Mouse (Mus musculus) cerebellum, adult 9-11 months (tissue): ENCODE measurements around the gene Gm42669.

ENCODE experiments used
- DNase-seq: peaks from one replicate; pipeline ENCODE4 v3.0.0; 2022

The Gm42669 gene

GRCm38 (mm10) chr5:107507321-107507720 lies at the start of gene Gm42669:
Gene Gm42669 (plus strand): TSS chr5:107507621.
- DNase-seq, result no peak

- DNase-seq, result no peak
These were observed 45.0 kb upstream of the Gm42669 start for GRCm38 (mm10) chr5:107462147-107463076.

GRCm38 (mm10) chr5:107466501-107466900 lies 40.9 kb upstream of the Gm42669 start:
- no peak for DNase-seq

GRCm38 (mm10) chr5:107467098-107467497 lies 40.3 kb upstream of the Gm42669 start:
- DNase-seq, result no peak

- DNase-seq, result no peak
These were observed 36.7 kb upstream of the Gm42669 start for GRCm38 (mm10) chr5:107470600-107471329.

GRCm38 (mm10) chr5:107480194-107480593 lies 27.2 kb upstream of the Gm42669 start:
- DNase-seq, result no peak

GRCm38 (mm10) chr5:107488996-107489395 lies 18.4 kb upstream of the Gm42669 start:
- no peak for DNase-seq

GRCm38 (mm10) chr5:107491036-107491435 lies 16.4 kb upstream of the Gm42669 start:
- no peak for DNase-seq

- no peak for DNase-seq
These were observed 14.9 kb upstream of the Gm42669 start for GRCm38 (mm10) chr5:107492471-107492870.

- DNase-seq, result peak; percentile 35
These were observed 12.7 kb upstream of the Gm42669 start for GRCm38 (mm10) chr5:107494759-107495158.

GRCm38 (mm10) chr5:107496047-107496446 lies 11.4 kb upstream of the Gm42669 start:
- peak; percentile 92 for DNase-seq

GRCm38 (mm10) chr5:107497519-107498501 lies 9.6 kb upstream of the Gm42669 start:
- DNase-seq, result peak; percentile 66

- DNase-seq, result peak; percentile 28
These were observed 8.6 kb upstream of the Gm42669 start for GRCm38 (mm10) chr5:107498806-107499310.

- peak; percentile 80 for DNase-seq
These were observed 7.4 kb upstream of the Gm42669 start for GRCm38 (mm10) chr5:107499891-107500535.

- no peak for DNase-seq
These were observed 6.7 kb upstream of the Gm42669 start for GRCm38 (mm10) chr5:107500741-107501140.

- no peak for DNase-seq
These were observed 3.1 kb downstream of the Gm42669 start for GRCm38 (mm10) chr5:107510503-107510902.

GRCm38 (mm10) chr5:107511326-107511725 lies 3.9 kb downstream of the Gm42669 start:
- no peak for DNase-seq

GRCm38 (mm10) chr5:107513583-107513982 lies 6.2 kb downstream of the Gm42669 start:
- DNase-seq, result peak; percentile 65

- no peak for DNase-seq
These were observed 8.0 kb downstream of the Gm42669 start for GRCm38 (mm10) chr5:107515453-107515852.

GRCm38 (mm10) chr5:107516087-107516486 lies 8.7 kb downstream of the Gm42669 start:
- DNase-seq, result no peak

- no peak for DNase-seq
These were observed 11.2 kb downstream of the Gm42669 start for GRCm38 (mm10) chr5:107518602-107519001.

- DNase-seq, result no peak
These were observed 14.0 kb downstream of the Gm42669 start for GRCm38 (mm10) chr5:107521386-107521785.
